Mouse (Mus musculus) embryonic facial prominence, embryonic 11.5 days (tissue): ENCODE results near the gene Bms1. TPM values are rescaled to one million over a fixed set of nuclear protein-coding genes. Genes with fewer than 3 reads are reported as not detected.

Experiments
- ATAC-seq: fragments of 200-750 bp; cut with Nextera tagmentation; replicated peaks from 2 replicates; pipeline ENCODE4 v1.8.0; 2017; ENCODE audit warnings: low read depth; ENCODE audit not compliant: insufficient number of reproducible peaks, low FRiP score, low TSS enrichment
- DNase-seq: peaks from one replicate; pipeline ENCODE4 v3.0.0-alpha.2; 2015; ENCODE audit warnings: low spot score
- H3K27ac ChIP-seq: fragments of 300-500 bp; sonication (generic); replicated peaks from 2 replicates; pipeline ENCODE4 v1.5.1; 2014; ENCODE audit warnings: mild to moderate bottlenecking, low read depth, low read length, control low read depth
- H3K27me3 ChIP-seq: fragments of 300-500 bp; sonication (generic); 2 replicates; pipeline ENCODE4 v1.6.1; 2014; ENCODE audit warnings: mild to moderate bottlenecking, low read length, moderate library complexity, mixed read lengths; ENCODE audit not compliant: control insufficient read depth, insufficient read depth
- H3K36me3 ChIP-seq: fragments of 300-500 bp; sonication (generic); replicated peaks from 2 replicates; pipeline ENCODE4 v1.6.1; 2014; ENCODE audit warnings: low read depth, mild to moderate bottlenecking, low read length, moderate library complexity, mixed read lengths; ENCODE audit not compliant: control insufficient read depth, insufficient read depth
- H3K4me1 ChIP-seq: fragments of 300-500 bp; sonication (generic); 2 replicates; pipeline ENCODE4 v1.6.1; 2014; ENCODE audit warnings: low read length, mixed read lengths; ENCODE audit not compliant: control insufficient read depth, insufficient read depth
- H3K4me2 ChIP-seq: fragments of 300-500 bp; sonication (generic); 2 replicates; pipeline ENCODE4 v1.6.1; 2014; ENCODE audit warnings: low read depth, mild to moderate bottlenecking, control low read depth, low read length, moderate library complexity
- H3K4me3 ChIP-seq: fragments of 300-500 bp; sonication (generic); 2 replicates; pipeline ENCODE4 v1.5.1; 2014; ENCODE audit warnings: low read depth, low read length, control low read depth
- H3K9ac ChIP-seq: fragments of 300-500 bp; sonication (generic); replicated peaks from 2 replicates; pipeline ENCODE4 v1.6.1; 2014; ENCODE audit warnings: mild to moderate bottlenecking, control low read depth, low read length
- H3K9me3 ChIP-seq: fragments of 300-500 bp; sonication (generic); replicated peaks from 2 replicates; pipeline ENCODE4 v1.6.1; 2016; ENCODE audit warnings: mild to moderate bottlenecking, low read length, inconsistent platforms, mixed read lengths; ENCODE audit not compliant: control insufficient read depth
- WGBS: fragments of 180-500 bp; shearing (Covaris S2); extraction: QIAGEN DNeasy Blood & Tissue Kit; methylation state at CpG from one replicate; pipeline ENCODE4 v1.1.7; 2014; 5-methylcytosine and 5-hydroxymethylcytosine counted together
- polyA plus RNA-seq: library from polyadenylated mRNA; unstranded; fragments of >200 nt; fragmentation: Nextera tagmentation; extraction: Ambion mirVana; gene quantifications from 2 replicates; pipeline ENCODE4 v1.2.1, GENCODE M21; 2014

Gene Bms1
- polyA plus RNA-seq, 1 experiment from 2014 or later = 53.3 TPM

DNA sequence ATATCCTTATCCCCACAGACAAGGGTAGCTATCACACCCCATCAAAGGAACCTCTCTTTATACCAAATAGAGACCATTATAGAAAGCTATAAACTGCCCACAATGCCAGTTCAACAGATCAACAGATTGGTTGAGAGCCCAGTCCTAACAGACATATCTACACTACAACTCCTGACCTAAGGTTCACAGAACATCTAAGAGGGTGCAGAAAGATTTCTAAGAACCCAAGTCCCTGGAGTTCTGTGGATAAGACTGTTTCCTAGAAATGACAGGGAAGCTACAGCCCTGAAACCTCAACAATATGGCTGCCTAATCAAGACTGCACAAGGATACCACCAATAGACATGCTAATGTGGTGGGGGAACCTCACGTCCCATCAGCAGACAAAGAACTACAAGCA is 8.8 kb downstream of the Bms1 start:
- DNase-seq (no peak), ATAC-seq (no peak)
- H3K9me3 ChIP-seq = no peaks in the 10 kb centered on the region
- no peak overlapping the region for H3K4me2 ChIP-seq
- peaks cover 8% of the 10 kb centered on the region for H3K36me3 ChIP-seq
- H3K9ac ChIP-seq = no peak overlapping the region
- 90% methylated on average over 1 of the region's 1 CpGs for WGBS
- H3K27me3 ChIP-seq = no peaks in the 10 kb centered on the region
- H3K27ac ChIP-seq = no peak overlapping the region
- no peaks in the 10 kb centered on the region for H3K4me1 ChIP-seq
- no peak overlapping the region for H3K4me3 ChIP-seq

DNA sequence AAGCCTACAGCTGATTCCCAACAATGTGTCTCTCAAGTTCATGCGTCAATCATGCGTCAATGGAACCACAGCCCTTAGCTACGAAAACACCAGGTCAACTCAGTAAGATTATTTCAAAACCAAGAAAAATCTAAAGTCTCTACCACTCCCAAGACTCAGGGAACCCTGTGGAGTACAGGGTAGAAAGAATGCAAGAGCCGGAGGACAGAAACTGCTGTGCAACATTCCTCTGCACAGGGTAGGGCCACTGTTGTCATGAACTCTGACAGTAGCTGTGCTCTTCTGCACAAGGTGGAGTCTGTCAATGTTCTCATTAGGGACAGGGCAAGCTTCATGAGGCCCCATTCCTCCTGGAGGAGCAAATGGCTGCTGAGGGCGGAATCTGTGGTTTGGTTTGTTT is 10.8 kb downstream of the Bms1 start:
- Histone ChIP-seq H3K4me3 (no peak overlapping the region), H3K27me3 (no peaks in the 10 kb centered on the region), H3K4me2 (no peak overlapping the region), H3K9ac (no peak overlapping the region), H3K9me3 (no peaks in the 10 kb centered on the region), H3K4me1 (no peaks in the 10 kb centered on the region), H3K36me3 (peaks cover 10% of the 10 kb centered on the region), H3K27ac (no peak overlapping the region)
- WGBS = 91% methylated on average over 5 of the region's 5 CpGs
- no peak for ATAC-seq
- no peak for DNase-seq

DNA sequence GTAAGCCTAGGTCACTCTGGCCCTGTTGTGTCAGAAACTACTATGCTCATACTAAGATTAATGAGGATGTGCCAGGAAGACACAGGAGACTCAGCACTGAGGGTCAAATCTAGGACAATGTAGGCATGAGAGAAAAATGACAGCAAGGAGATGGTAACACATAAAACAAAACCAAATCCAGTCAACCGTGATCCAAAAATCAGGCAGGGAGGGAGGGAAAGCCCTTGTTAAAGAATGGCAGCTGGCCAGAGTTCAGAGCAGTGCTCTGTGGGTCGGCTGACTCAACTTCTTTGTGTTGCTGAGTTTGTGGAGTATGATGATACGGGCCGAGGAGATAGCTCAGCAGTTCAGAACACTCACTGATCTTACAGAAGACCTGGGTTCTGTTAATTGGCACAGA is 12.9 kb downstream of the Bms1 start:
- Histone ChIP-seq H3K4me2 (no peak overlapping the region), H3K36me3 (peaks cover 8% of the 10 kb centered on the region), H3K9ac (no peak overlapping the region), H3K4me3 (no peak overlapping the region), H3K9me3 (no peaks in the 10 kb centered on the region), H3K27me3 (no peaks in the 10 kb centered on the region), H3K4me1 (no peaks in the 10 kb centered on the region), H3K27ac (no peak overlapping the region)
- WGBS = 86% methylated on average over 4 of the region's 4 CpGs
- no peak for ATAC-seq
- no peak for DNase-seq

DNA sequence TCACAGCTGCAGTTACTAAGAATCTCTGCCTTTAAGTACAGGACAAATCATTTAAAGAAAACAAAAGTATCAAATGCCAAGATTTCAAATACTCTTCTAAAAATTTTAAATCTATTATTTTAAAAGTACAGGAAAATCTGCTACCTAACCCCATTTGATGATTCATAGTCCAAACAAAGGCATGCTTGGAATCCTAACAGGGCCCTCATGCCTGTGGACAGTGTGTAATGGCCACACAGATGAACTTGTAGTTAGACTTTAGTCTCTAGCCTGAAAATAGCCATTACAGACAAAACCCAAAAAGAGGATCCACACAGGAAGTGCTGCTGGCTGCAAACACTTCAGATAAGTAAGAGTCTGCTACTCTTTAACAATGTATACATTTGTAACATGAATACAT is 28.5 kb downstream of the Bms1 start:
- Histone ChIP-seq H3K27ac (no peak overlapping the region), H3K4me3 (no peak overlapping the region), H3K36me3 (peaks cover 4% of the 10 kb centered on the region; the same call in 1 of the 2 replicates), H3K9me3 (no peaks in the 10 kb centered on the region), H3K27me3 (no peaks in the 10 kb centered on the region), H3K4me2 (no peak overlapping the region), H3K9ac (no peak overlapping the region), H3K4me1 (no peaks in the 10 kb centered on the region)
- no peak for ATAC-seq
- DNase-seq = no peak

DNA sequence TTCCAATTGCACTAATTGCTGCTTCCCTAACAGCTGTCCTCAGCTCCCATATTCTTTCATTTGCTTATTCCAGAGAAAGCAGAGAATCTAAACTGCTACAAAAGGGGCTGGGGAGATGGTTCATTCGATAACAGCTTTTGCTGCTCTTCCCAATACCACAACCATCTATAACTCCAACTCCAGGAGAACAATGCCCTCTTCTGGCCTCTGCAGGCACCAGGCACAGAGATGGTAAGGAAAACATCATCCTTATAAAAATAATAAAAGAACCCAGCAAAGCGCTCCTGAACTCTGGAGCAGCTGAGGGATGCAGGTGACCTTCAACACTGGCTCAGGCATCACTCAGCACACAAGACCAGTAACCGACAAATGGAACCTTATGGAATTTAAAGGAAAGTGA is 33.3 kb downstream of the Bms1 start:
- no peak overlapping the region for H3K4me2 ChIP-seq
- H3K27ac ChIP-seq = no peak overlapping the region
- H3K4me1 ChIP-seq = no peaks in the 10 kb centered on the region
- no peak for DNase-seq
- H3K36me3 ChIP-seq = peaks cover 2% of the 10 kb centered on the region
- no peaks in the 10 kb centered on the region for H3K27me3 ChIP-seq
- no peak for ATAC-seq
- no peaks in the 10 kb centered on the region for H3K9me3 ChIP-seq
- WGBS = 88% methylated on average over 3 of the region's 3 CpGs
- H3K9ac ChIP-seq = no peak overlapping the region
- H3K4me3 ChIP-seq = no peak overlapping the region

DNA sequence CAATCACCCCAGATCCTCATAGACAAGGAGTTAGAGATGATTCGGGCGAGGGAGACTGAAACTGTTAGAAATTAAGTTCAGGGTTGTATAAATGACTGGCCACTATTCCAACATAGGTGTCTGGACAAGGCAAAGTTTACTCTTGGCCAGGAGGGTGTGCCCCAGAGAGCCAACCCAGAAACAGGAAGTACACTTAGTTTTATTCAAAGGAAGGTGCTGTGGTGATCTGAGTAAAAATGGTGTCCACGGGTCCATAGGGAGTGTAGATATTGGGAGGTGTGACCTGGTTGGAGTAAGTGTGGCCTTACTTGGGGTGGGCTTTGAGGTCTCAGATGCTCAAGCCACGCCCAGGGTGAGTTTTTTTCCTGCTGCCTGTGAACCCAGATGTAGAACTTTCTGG is 38.0 kb downstream of the Bms1 start:
- no peak for DNase-seq
- Histone ChIP-seq H3K4me3 (no peak overlapping the region), H3K36me3 (no peaks in the 10 kb centered on the region; the same call in none of the 2 replicates), H3K27ac (no peak overlapping the region), H3K9me3 (no peaks in the 10 kb centered on the region), H3K9ac (no peak overlapping the region), H3K4me2 (no peak overlapping the region), H3K4me1 (no peaks in the 10 kb centered on the region), H3K27me3 (no peaks in the 10 kb centered on the region)
- 85% methylated on average over 4 of the region's 4 CpGs for WGBS
- ATAC-seq = no peak

DNA sequence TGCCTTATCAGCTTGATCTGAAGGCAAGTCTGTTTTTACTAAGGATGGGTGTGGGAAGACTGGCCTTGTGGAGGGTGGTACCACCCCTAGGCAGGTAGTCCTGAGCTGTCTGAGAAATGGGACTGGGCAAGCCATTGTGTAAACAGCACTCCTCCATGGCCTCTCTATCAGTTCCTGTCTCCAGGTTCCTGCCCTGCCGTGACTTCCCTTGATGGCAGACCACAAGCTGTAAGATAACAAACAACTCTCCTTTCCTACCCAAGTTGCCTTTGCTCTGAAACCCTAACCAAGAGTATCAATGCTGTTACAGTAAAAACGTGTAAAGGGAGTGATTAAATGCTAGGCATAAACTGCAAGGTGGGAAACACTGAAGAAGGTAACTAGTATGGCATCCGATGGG is 38.6 kb downstream of the Bms1 start:
- H3K4me1 ChIP-seq = no peaks in the 10 kb centered on the region
- no peaks in the 10 kb centered on the region for H3K9me3 ChIP-seq
- no peak overlapping the region for H3K4me2 ChIP-seq
- no peaks in the 10 kb centered on the region; the same call in none of the 2 replicates for H3K36me3 ChIP-seq
- ATAC-seq (no peak), DNase-seq (no peak)
- no peak overlapping the region for H3K27ac ChIP-seq
- H3K9ac ChIP-seq = no peak overlapping the region
- 66% methylated on average over 3 of the region's 3 CpGs for WGBS
- H3K4me3 ChIP-seq = no peak overlapping the region
- H3K27me3 ChIP-seq = no peaks in the 10 kb centered on the region

DNA sequence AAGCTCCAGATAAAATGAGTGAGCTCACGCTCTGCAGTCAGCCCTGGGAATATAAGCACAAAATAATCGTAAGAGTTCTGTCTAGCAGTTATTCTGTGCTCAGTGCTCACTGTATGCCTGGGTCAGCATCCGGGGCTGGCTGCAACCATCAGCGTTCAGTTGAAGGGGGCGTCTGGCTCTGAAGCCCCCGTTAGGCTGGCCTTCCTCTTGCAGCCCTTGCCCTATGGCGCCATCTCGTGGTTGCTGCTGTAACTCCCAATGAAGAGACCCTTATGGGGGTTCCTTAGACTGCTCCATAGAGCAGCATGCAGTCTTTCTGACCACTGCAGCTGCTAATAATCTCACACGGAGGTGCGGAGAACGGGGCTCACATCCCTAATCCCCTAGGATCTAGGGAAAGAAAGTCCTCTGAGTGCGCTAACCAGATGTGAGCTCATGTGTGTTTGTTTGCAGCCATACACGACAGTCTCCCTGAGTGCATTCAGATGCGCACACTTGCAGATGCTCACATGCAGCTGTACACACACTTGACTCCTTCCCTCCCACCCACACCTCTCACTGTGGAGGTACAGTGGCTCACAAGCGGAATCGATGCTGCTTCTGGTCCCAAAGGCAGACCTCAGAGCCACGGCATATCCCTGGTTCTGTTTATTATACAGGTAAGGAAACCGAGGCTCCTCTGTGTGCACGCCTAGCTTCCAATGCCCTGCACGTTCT is 39.7 kb downstream of the Bms1 start:
- H3K9me3 ChIP-seq = no peaks in the 10 kb centered on the region
- no peaks in the 10 kb centered on the region for H3K4me1 ChIP-seq
- no peaks in the 10 kb centered on the region for H3K27me3 ChIP-seq
- peak; percentile 81 for ATAC-seq
- no peak overlapping the region for H3K9ac ChIP-seq
- peak; percentile 88 for DNase-seq
- no peak overlapping the region for H3K4me2 ChIP-seq
- WGBS = 34% methylated on average over 20 of the region's 20 CpGs
- no peaks in the 10 kb centered on the region; the same call in none of the 2 replicates for H3K36me3 ChIP-seq
- H3K27ac ChIP-seq = no peak overlapping the region
- no peak overlapping the region for H3K4me3 ChIP-seq
